Mouse (Mus musculus): ENCODE results near the gene Retn. TPM values are rescaled to one million over a fixed set of nuclear protein-coding genes. Genes with fewer than 3 reads are reported as not detected.

The Retn gene
- polyA plus RNA-seq, 1 experiment from 2014 or later, result 0.41 TPM

GRCm38 (mm10) chr8:3683408-3684176 is 28.0 kb downstream of the Retn start:
- H3K27me3 ChIP-seq (ENCODE audit: control insufficient read depth, insufficient read depth, low read length), result no peaks in the 10 kb centered on the region
- ATAC-seq (replicated peaks; ENCODE audit: low FRiP score) (no peak), DNase-seq (ENCODE audit: low spot score) (no peak)
- H3K4me2 ChIP-seq (ENCODE audit: low read depth, low read length, severe bottlenecking), result no peak overlapping the region
- H3K27ac ChIP-seq (ENCODE audit: low read depth, low read length), result no peak overlapping the region
- no peaks in the 10 kb centered on the region for H3K9me3 ChIP-seq (ENCODE audit: control insufficient read depth, low read length)
- H3K4me1 ChIP-seq (replicated peaks; ENCODE audit: control insufficient read depth, insufficient read depth, low read length), result no peaks in the 10 kb centered on the region
- H3K4me3 ChIP-seq (ENCODE audit: low read depth, low read length), result no peak overlapping the region
- 84% methylated on average over 6 of the region's 6 CpGs for WGBS
- no peak overlapping the region for H3K9ac ChIP-seq (ENCODE audit: low read length)
- H3K36me3 ChIP-seq (ENCODE audit: control insufficient read depth, insufficient read depth, low read length), result peaks cover 7% of the 10 kb centered on the region

- DNase-seq (ENCODE audit: low spot score) (no peak), ATAC-seq (replicated peaks; ENCODE audit: low FRiP score) (peak; percentile 45; the same call in 1 of the 2 replicates)
- Histone ChIP-seq H3K9me3 (ENCODE audit: control insufficient read depth, low read length) (no peaks in the 10 kb centered on the region), H3K27me3 (ENCODE audit: control insufficient read depth, insufficient read depth, low read length) (no peaks in the 10 kb centered on the region), H3K36me3 (ENCODE audit: control insufficient read depth, insufficient read depth, low read length) (peaks cover under 1% of the 10 kb centered on the region; the same call in 1 of the 2 replicates), H3K27ac (ENCODE audit: low read depth, low read length) (no peak overlapping the region), H3K4me3 (ENCODE audit: low read depth, low read length) (no peak overlapping the region), H3K9ac (ENCODE audit: low read length) (no peak overlapping the region), H3K4me1 (replicated peaks; ENCODE audit: control insufficient read depth, insufficient read depth, low read length) (no peaks in the 10 kb centered on the region), H3K4me2 (ENCODE audit: low read depth, low read length, severe bottlenecking) (no peak overlapping the region)
These were observed 29.0 kb downstream of the Retn start for GRCm38 (mm10) chr8:3684530-3684929.

DNA sequence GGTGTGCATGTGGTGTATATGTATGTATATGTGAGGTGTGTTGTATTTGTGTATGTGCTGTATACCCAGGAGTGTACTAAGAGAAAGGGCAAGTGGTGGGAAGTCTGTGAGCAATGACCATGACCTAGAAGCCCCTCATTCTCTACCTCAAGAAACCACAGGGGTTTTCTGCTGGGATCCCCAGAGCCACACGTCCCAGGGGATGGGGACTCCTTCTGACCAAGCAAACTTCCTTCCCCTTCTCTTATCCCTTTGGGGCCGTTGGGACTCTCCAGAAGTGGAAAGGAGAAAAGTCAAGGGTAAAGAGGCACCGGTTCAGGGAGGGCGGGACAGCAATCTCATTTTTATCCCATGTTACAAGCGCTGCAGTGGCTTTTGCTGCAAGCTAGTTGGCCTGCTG is 29.9 kb downstream of the Retn start:
- Histone ChIP-seq H3K36me3 (ENCODE audit: control insufficient read depth, insufficient read depth, low read length) (no peaks in the 10 kb centered on the region), H3K4me3 (ENCODE audit: low read depth, low read length) (no peak overlapping the region), H3K27ac (ENCODE audit: low read depth, low read length) (no peak overlapping the region), H3K4me2 (ENCODE audit: low read depth, low read length, severe bottlenecking) (no peak overlapping the region), H3K27me3 (ENCODE audit: control insufficient read depth, insufficient read depth, low read length) (no peaks in the 10 kb centered on the region), H3K4me1 (replicated peaks; ENCODE audit: control insufficient read depth, insufficient read depth, low read length) (no peaks in the 10 kb centered on the region), H3K9me3 (ENCODE audit: control insufficient read depth, low read length) (no peaks in the 10 kb centered on the region), H3K9ac (ENCODE audit: low read length) (no peak overlapping the region)
- 70% methylated on average over 5 of the region's 5 CpGs for WGBS
- ATAC-seq (replicated peaks; ENCODE audit: low FRiP score) (no peak), DNase-seq (ENCODE audit: low spot score) (peak; percentile 34)

DNA sequence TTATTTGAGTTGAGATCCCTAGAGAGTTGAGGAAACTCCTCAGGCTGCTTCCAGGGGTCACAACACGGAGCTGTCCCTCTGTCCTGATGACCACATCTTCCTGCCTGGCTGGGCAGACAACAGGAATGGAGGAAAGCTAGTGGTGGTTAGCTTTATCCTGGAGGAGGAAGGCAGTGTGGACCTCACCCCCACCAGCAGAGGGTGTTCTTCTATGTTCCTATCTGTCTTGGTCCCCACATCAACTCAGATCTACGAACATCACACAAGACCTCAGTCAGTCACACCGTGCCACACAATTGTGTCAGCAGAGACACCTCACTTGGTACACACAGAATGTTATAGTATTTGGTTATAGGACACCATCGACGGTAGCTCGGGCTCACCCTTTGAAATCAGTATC is 32.0 kb downstream of the Retn start:
- H3K9me3 ChIP-seq (ENCODE audit: control insufficient read depth, low read length), result no peaks in the 10 kb centered on the region
- no peak overlapping the region for H3K9ac ChIP-seq (ENCODE audit: low read length)
- no peak overlapping the region for H3K4me3 ChIP-seq (ENCODE audit: low read depth, low read length)
- DNase-seq (ENCODE audit: low spot score), result peak; percentile 40
- 85% methylated on average over 6 of the region's 6 CpGs for WGBS
- H3K27ac ChIP-seq (ENCODE audit: low read depth, low read length), result no peak overlapping the region
- ATAC-seq (replicated peaks; ENCODE audit: low FRiP score), result no peak
- no peaks in the 10 kb centered on the region for H3K4me1 ChIP-seq (replicated peaks; ENCODE audit: control insufficient read depth, insufficient read depth, low read length)
- H3K27me3 ChIP-seq (ENCODE audit: control insufficient read depth, insufficient read depth, low read length), result no peaks in the 10 kb centered on the region
- H3K4me2 ChIP-seq (ENCODE audit: low read depth, low read length, severe bottlenecking), result no peak overlapping the region
- H3K36me3 ChIP-seq (ENCODE audit: control insufficient read depth, insufficient read depth, low read length), result no peaks in the 10 kb centered on the region

- DNase-seq (ENCODE audit: low spot score), result no peak
- Histone ChIP-seq H3K9ac (ENCODE audit: low read length) (no peak overlapping the region), H3K4me1 (replicated peaks; ENCODE audit: control insufficient read depth, insufficient read depth, low read length) (no peaks in the 10 kb centered on the region), H3K4me3 (ENCODE audit: low read depth, low read length) (no peak overlapping the region), H3K9me3 (ENCODE audit: control insufficient read depth, low read length) (no peaks in the 10 kb centered on the region), H3K4me2 (ENCODE audit: low read depth, low read length, severe bottlenecking) (no peak overlapping the region), H3K36me3 (ENCODE audit: control insufficient read depth, insufficient read depth, low read length) (no peaks in the 10 kb centered on the region), H3K27me3 (ENCODE audit: control insufficient read depth, insufficient read depth, low read length) (no peaks in the 10 kb centered on the region), H3K27ac (ENCODE audit: low read depth, low read length) (no peak overlapping the region)
- ATAC-seq (replicated peaks; ENCODE audit: low FRiP score), result no peak
- WGBS, result 73% methylated on average over 3 of the region's 3 CpGs
These were observed 35.2 kb downstream of the Retn start for GRCm38 (mm10) chr8:3690774-3691173.

GRCm38 (mm10) chr8:3694121-3694520 is 38.6 kb downstream of the Retn start, which contains the start of gene Fcer2a:
Fcer2a (minus strand) TSS chr8:3694175.
- H3K36me3 ChIP-seq (ENCODE audit: control insufficient read depth, insufficient read depth, low read length), result no peaks in the 10 kb centered on the region
- DNase-seq (ENCODE audit: low spot score) (no peak), ATAC-seq (replicated peaks; ENCODE audit: low FRiP score) (no peak)
- H3K4me3 ChIP-seq (ENCODE audit: low read depth, low read length), result no peak within 1 kb of the TSS
- H3K9me3 ChIP-seq (ENCODE audit: control insufficient read depth, low read length), result no peaks in the 10 kb centered on the region
- H3K4me1 ChIP-seq (replicated peaks; ENCODE audit: control insufficient read depth, insufficient read depth, low read length), result no peaks in the 10 kb centered on the region
- 84% methylated on average over 3 of the region's 3 CpGs for WGBS
- no peaks in the 10 kb centered on the region for H3K27me3 ChIP-seq (ENCODE audit: control insufficient read depth, insufficient read depth, low read length)
- H3K27ac ChIP-seq (ENCODE audit: low read depth, low read length), result no peak within 1 kb of the TSS
- H3K4me2 ChIP-seq (ENCODE audit: low read depth, low read length, severe bottlenecking), result no peak within 1 kb of the TSS
- H3K9ac ChIP-seq (ENCODE audit: low read length), result no peak within 1 kb of the TSS

GRCm38 (mm10) chr8:3701491-3701890 is 45.9 kb downstream of the Retn start:
- H3K4me3 ChIP-seq (ENCODE audit: low read depth, low read length), result no peak overlapping the region
- H3K27me3 ChIP-seq (ENCODE audit: control insufficient read depth, insufficient read depth, low read length), result no peaks in the 10 kb centered on the region
- no peak overlapping the region for H3K9ac ChIP-seq (ENCODE audit: low read length)
- no peak for ATAC-seq (replicated peaks; ENCODE audit: low FRiP score)
- WGBS, result 97% methylated on average over 1 of the region's 1 CpGs
- H3K36me3 ChIP-seq (ENCODE audit: control insufficient read depth, insufficient read depth, low read length), result no peaks in the 10 kb centered on the region
- H3K27ac ChIP-seq (ENCODE audit: low read depth, low read length), result no peak overlapping the region
- no peak for DNase-seq (ENCODE audit: low spot score)
- no peak overlapping the region for H3K4me2 ChIP-seq (ENCODE audit: low read depth, low read length, severe bottlenecking)
- no peaks in the 10 kb centered on the region for H3K9me3 ChIP-seq (ENCODE audit: control insufficient read depth, low read length)
- H3K4me1 ChIP-seq (replicated peaks; ENCODE audit: control insufficient read depth, insufficient read depth, low read length), result no peaks in the 10 kb centered on the region

- WGBS, result 59% methylated on average over 4 of the region's 4 CpGs
- H3K4me1 ChIP-seq (replicated peaks; ENCODE audit: control insufficient read depth, insufficient read depth, low read length), result no peaks in the 10 kb centered on the region
These were observed 50.1 kb downstream of the Retn start for GRCm38 (mm10) chr8:3705711-3706110.

GRCm38 (mm10) chr8:3707611-3708010 is 52.0 kb downstream of the Retn start:
- Histone ChIP-seq H3K36me3 (ENCODE audit: control insufficient read depth, insufficient read depth, low read length) (no peaks in the 10 kb centered on the region), H3K9ac (ENCODE audit: low read length) (no peak overlapping the region), H3K9me3 (ENCODE audit: control insufficient read depth, low read length) (no peaks in the 10 kb centered on the region), H3K4me3 (ENCODE audit: low read depth, low read length) (no peak overlapping the region), H3K27me3 (ENCODE audit: control insufficient read depth, insufficient read depth, low read length) (no peaks in the 10 kb centered on the region), H3K4me1 (replicated peaks; ENCODE audit: control insufficient read depth, insufficient read depth, low read length) (no peaks in the 10 kb centered on the region), H3K27ac (ENCODE audit: low read depth, low read length) (no peak overlapping the region), H3K4me2 (ENCODE audit: low read depth, low read length, severe bottlenecking) (no peak overlapping the region)
- ATAC-seq (replicated peaks; ENCODE audit: low FRiP score), result no peak
- 72% methylated on average over 7 of the region's 7 CpGs for WGBS
- no peak for DNase-seq (ENCODE audit: low spot score)

More at GRCm38 (mm10) chr8:3705711-3706110, 50.1 kb downstream of the Retn start:
- Histone ChIP-seq H3K4me2 (ENCODE audit: low read depth, low read length, severe bottlenecking) (no peak overlapping the region), H3K27ac (ENCODE audit: low read depth, low read length) (no peak overlapping the region), H3K9me3 (ENCODE audit: control insufficient read depth, low read length) (no peaks in the 10 kb centered on the region), H3K9ac (ENCODE audit: low read length) (no peak overlapping the region), H3K4me3 (ENCODE audit: low read depth, low read length) (no peak overlapping the region), H3K36me3 (ENCODE audit: control insufficient read depth, insufficient read depth, low read length) (no peaks in the 10 kb centered on the region), H3K27me3 (ENCODE audit: control insufficient read depth, insufficient read depth, low read length) (no peaks in the 10 kb centered on the region)
- ATAC-seq (replicated peaks; ENCODE audit: low FRiP score), result no peak
- DNase-seq (ENCODE audit: low spot score), result no peak
